Mouse (Mus musculus) cerebellum, adult 2 months (tissue): ENCODE data around the gene Bcar1.

Experiments used
- CTCF ChIP-seq: fragments of 200-500 bp; IDR thresholded peaks from 2 replicates; pipeline ENCODE4 v1.5.1; 2011; ENCODE audit warnings: low read depth, mild to moderate bottlenecking, control low read depth, low read length, moderate library complexity, borderline replicate concordance; ENCODE audit not compliant: insufficient read depth
- POLR2A ChIP-seq: fragments of 200-500 bp; IDR thresholded peaks from 2 replicates; pipeline ENCODE4 v1.6.1; 2011; ENCODE audit warnings: low read length, control low read depth, borderline replicate concordance; ENCODE audit not compliant: insufficient read depth

DNA sequence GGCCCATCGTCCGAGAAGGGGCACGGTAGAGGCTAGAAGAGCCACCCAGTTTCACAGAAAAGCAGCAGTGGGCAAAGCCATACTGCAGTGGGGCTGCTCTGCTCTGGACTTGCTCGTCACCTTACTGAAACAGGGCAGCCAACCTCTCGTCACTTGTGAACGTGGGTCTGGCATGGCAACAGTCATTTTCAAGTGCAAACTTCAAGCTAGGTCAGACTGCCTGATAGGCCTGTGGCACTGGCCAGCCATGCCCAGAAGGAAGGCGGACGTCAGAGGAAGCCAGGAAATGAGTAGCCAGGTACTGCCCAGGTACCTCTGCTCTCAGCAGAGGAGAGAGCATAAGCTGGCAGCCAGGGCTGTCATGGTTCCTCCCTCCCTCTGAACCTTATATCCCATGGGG is 2.6 kb downstream of the Bcar1 start:
- TF ChIP-seq CTCF (no peak), POLR2A (no peak)
